Mouse (Mus musculus) kidney, adult 9 months (tissue): ENCODE results near the gene Emilin2.

Source experiments
- DNase-seq: peaks from one replicate; pipeline ENCODE4 v3.0.0; 2022

The Emilin2 gene

GRCm38 (mm10) chr17:71263136-71263535 lies 48.6 kb downstream of the Emilin2 start:
- DNase-seq = no peak

- DNase-seq = no peak
These were observed 51.1 kb downstream of the Emilin2 start for GRCm38 (mm10) chr17:71260658-71261057.

GRCm38 (mm10) chr17:71259727-71260126 lies 52.1 kb downstream of the Emilin2 start:
- DNase-seq = peak; percentile 60

- no peak for DNase-seq
These were observed 54.8 kb downstream of the Emilin2 start for GRCm38 (mm10) chr17:71256806-71257536.

GRCm38 (mm10) chr17:71256068-71256615 lies 55.6 kb downstream of the Emilin2 start:
- DNase-seq = no peak

GRCm38 (mm10) chr17:71254736-71255135 lies 57.0 kb downstream of the Emilin2 start:
- no peak for DNase-seq

GRCm38 (mm10) chr17:71254106-71254505 lies 57.7 kb downstream of the Emilin2 start:
- peak; percentile 52 for DNase-seq

GRCm38 (mm10) chr17:71253391-71253790 lies 58.4 kb downstream of the Emilin2 start:
- DNase-seq = no peak

GRCm38 (mm10) chr17:71252101-71252500 lies 59.7 kb downstream of the Emilin2 start:
- no peak for DNase-seq

- DNase-seq = peak; percentile 48
These were observed 60.2 kb downstream of the Emilin2 start for GRCm38 (mm10) chr17:71251601-71252001.

GRCm38 (mm10) chr17:71250819-71251600 lies 60.8 kb downstream of the Emilin2 start:
- DNase-seq = peak; percentile 32

- DNase-seq = no peak
These were observed 61.7 kb downstream of the Emilin2 start for GRCm38 (mm10) chr17:71250046-71250445.

GRCm38 (mm10) chr17:71248963-71249362 lies 62.8 kb downstream of the Emilin2 start:
- DNase-seq = no peak

GRCm38 (mm10) chr17:71246022-71246421 lies 65.8 kb downstream of the Emilin2 start:
- DNase-seq = no peak

- DNase-seq = no peak
These were observed 66.6 kb downstream of the Emilin2 start for GRCm38 (mm10) chr17:71245133-71245532.

GRCm38 (mm10) chr17:71242666-71243065 lies 69.1 kb downstream of the Emilin2 start:
- no peak for DNase-seq

GRCm38 (mm10) chr17:71240811-71241210 lies 71.0 kb downstream of the Emilin2 start:
- no peak for DNase-seq

- DNase-seq = no peak
These were observed 73.3 kb downstream of the Emilin2 start for GRCm38 (mm10) chr17:71238494-71238893.

- no peak for DNase-seq
These were observed 76.4 kb downstream of the Emilin2 start for GRCm38 (mm10) chr17:71235229-71235958.

GRCm38 (mm10) chr17:71234041-71234594 lies 77.7 kb downstream of the Emilin2 start:
- no peak for DNase-seq

- DNase-seq = no peak
These were observed 78.6 kb downstream of the Emilin2 start for GRCm38 (mm10) chr17:71233210-71233609.

GRCm38 (mm10) chr17:71231998-71232397 lies 79.8 kb downstream of the Emilin2 start:
- no peak for DNase-seq
